Mouse (Mus musculus) heart, embryonic 11.5 days (tissue): Measurements from ENCODE around the gene Cyfip2. TPM values are rescaled to one million over a fixed set of nuclear protein-coding genes. Genes with fewer than 3 reads are reported as not detected.

ENCODE experiments used
- ATAC-seq: fragments of 200-750 bp; cut with Nextera tagmentation; replicated peaks from 2 replicates; pipeline ENCODE4 v1.8.0; 2017; ENCODE audit warnings: moderate library complexity; ENCODE audit not compliant: insufficient number of reproducible peaks, low FRiP score, low TSS enrichment
- H3K27ac ChIP-seq: fragments of 300-500 bp; sonication (generic); 2 replicates; pipeline ENCODE4 v1.5.1; 2014; ENCODE audit warnings: mild to moderate bottlenecking, low read depth, low read length
- H3K27me3 ChIP-seq: fragments of 300-500 bp; sonication (generic); 2 replicates; pipeline ENCODE4 v1.6.1; 2014; ENCODE audit warnings: mild to moderate bottlenecking, low read length, mixed read lengths; ENCODE audit not compliant: control insufficient read depth, insufficient read depth
- H3K36me3 ChIP-seq: fragments of 300-500 bp; sonication (generic); 2 replicates; pipeline ENCODE4 v1.6.1; 2014; ENCODE audit warnings: mild to moderate bottlenecking, low read length, moderate library complexity, mixed read lengths; ENCODE audit not compliant: control insufficient read depth, insufficient read depth
- H3K4me1 ChIP-seq: fragments of 300-500 bp; sonication (generic); 2 replicates; pipeline ENCODE4 v1.6.1; 2014; ENCODE audit warnings: low read length; ENCODE audit not compliant: control insufficient read depth, insufficient read depth
- H3K4me2 ChIP-seq: fragments of 300-500 bp; sonication (generic); 2 replicates; pipeline ENCODE4 v1.6.1; 2014; ENCODE audit warnings: mild to moderate bottlenecking, moderate library complexity
- H3K4me3 ChIP-seq: fragments of 300-500 bp; sonication (generic); 2 replicates; pipeline ENCODE4 v1.5.1; 2014; ENCODE audit warnings: low read depth, low read length
- H3K9ac ChIP-seq: fragments of 300-500 bp; sonication (generic); 2 replicates; pipeline ENCODE4 v1.6.1; 2014; ENCODE audit warnings: mild to moderate bottlenecking, low read depth, low read length, moderate library complexity
- H3K9me3 ChIP-seq: fragments of 300-500 bp; sonication (generic); replicated peaks from 2 replicates; pipeline ENCODE4 v1.6.1; 2016; ENCODE audit warnings: low read length; ENCODE audit not compliant: control insufficient read depth
- WGBS: fragments of 180-500 bp; shearing (Covaris S2); extraction: QIAGEN DNeasy Blood & Tissue Kit; methylation state at CpG from one replicate; pipeline ENCODE4 v1.1.7; 2014; ENCODE audit not compliant: insufficient replicate concordance; 5-methylcytosine and 5-hydroxymethylcytosine counted together
- polyA plus RNA-seq: library from polyadenylated mRNA; unstranded; fragments of >200 nt; fragmentation: Nextera tagmentation; extraction: Ambion mirVana; gene quantifications from 2 replicates; pipeline ENCODE4 v1.2.1, GENCODE M21; 2014

Gene Cyfip2
- polyA plus RNA-seq, 1 experiment from 2014 or later, result 5.7 TPM

DNA sequence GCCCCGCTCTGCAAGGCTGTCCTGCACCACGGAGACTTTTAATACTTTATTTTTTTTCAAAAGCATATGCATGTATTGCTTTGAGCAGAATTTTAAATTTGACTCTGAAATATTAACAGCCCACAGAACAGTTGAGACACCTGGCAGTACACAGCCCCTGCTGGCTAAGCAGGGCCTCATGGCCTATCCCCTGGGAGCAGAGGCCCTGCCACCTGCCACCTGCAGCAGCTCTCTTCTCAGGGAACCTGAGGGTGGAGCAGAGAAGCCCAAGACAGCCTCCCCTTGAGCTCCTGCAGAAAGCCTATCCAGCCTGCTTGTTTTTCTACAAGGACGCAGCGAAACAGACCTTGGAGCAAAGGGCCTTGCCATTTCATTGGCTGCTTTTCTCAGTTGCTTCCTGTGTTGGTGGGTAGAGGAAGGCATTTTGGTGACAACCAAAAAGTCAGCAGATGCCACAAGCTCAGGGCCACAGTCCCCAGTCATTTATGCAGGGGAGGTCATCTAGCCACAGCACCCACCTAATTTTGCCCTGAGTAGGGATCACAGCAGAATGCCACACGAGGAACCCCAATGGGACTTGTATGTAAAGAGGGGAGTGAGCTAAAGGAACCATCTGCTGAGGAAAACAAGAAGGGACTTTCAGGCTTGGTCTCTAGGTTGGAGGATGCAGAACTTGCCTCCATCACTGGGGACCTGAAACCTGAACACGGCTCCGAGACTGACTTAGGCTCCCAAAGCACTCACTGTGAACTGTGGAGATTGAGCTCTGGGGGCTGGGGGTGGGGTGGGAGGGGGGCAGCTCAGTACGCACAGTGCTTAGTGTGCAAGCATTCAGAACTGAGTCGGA, 7.6 kb downstream of the Cyfip2 start:
- Histone ChIP-seq H3K4me2 (no peak overlapping the region), H3K27ac (no peak overlapping the region), H3K36me3 (no peaks in the 10 kb centered on the region), H3K4me3 (no peak overlapping the region), H3K9ac (no peak overlapping the region), H3K4me1 (no peaks in the 10 kb centered on the region), H3K9me3 (no peaks in the 10 kb centered on the region), H3K27me3 (no peaks in the 10 kb centered on the region)
- ATAC-seq, result no peak
- 83% methylated on average over 9 of the region's 9 CpGs for WGBS

DNA sequence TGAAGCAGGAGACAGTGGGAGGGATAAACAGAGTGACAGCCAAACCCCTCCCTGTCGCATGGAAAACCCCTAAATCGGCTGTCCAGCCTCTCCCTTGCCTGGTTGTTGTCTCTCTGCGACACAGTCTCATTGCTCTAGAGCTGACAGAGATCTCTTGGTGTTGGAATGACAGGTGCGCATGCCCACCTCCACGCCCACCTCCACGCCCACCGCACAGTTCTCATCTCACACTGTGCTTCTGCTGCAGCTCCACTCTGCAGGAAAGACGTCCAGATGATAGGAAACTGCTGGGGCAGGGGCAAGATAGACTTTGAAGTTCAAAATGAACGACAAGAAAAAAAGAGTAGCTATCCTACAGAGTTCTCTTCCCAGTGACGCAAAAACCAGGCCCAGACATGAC, 8.6 kb downstream of the Cyfip2 start:
- ATAC-seq, result no peak
- no peaks in the 10 kb centered on the region for H3K36me3 ChIP-seq
- 73% methylated on average over 10 of the region's 10 CpGs for WGBS

DNA sequence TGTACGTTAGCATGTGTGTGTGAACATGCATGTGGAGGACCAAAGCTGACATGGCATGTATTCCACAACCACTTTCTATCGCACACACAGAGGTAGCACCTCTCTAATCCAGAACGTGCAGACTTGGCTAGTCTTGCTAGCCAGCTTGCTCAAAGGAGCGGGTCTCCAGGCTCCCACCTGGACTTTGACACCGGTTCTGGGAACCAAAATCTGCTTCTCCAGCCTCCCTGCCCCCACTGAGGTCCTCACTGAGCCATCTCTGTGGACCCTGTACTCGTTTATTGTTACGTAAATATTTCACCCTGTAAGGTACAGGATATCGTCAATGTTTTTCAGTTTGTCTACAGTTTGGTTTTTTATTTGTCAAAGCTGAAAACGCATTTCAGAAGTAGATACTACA, 10.2 kb downstream of the Cyfip2 start:
- H3K9ac ChIP-seq, result no peak overlapping the region
- 83% methylated on average over 9 of the region's 9 CpGs for WGBS

More for the DNA sequence above, 8.6 kb downstream of the Cyfip2 start:
- Histone ChIP-seq H3K27ac (no peak overlapping the region), H3K9me3 (no peaks in the 10 kb centered on the region), H3K4me2 (no peak overlapping the region), H3K9ac (no peak overlapping the region), H3K27me3 (no peaks in the 10 kb centered on the region), H3K4me1 (no peaks in the 10 kb centered on the region), H3K4me3 (no peak overlapping the region)

DNA sequence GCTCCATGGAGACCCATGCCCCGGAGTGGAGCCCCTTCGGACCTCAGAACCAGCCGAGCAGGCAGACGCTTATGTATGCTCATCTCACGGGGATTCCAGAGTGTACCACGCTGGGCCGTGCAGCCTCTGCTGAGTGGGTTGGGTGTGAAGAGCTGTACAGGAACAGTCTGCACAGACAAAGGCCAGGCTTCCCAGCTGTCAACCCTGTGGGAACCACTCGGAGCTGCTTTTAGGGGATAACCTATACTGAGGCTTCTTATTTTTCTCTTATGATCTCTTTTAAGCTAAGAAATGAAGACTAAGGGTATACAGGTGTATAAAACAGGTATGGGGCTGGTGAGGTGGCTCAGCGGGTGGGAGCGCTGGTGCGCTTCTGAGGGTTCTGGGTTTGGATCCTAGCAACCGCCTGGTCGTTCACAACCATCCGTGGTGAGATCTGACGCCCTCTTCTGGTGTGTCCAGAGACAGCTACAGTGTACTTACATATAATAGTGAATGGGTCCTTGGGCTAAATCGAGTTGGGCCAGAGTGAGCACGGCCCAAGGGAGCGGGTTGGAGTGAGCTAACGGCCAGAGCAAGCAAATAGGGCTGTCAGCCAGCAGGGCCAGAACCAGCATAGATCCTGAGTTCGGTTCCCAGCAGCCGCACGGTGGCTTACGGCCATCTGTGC, 10.9 kb downstream of the Cyfip2 start:
- WGBS, result 84% methylated on average over 23 of the region's 23 CpGs
- Histone ChIP-seq H3K9me3 (no peaks in the 10 kb centered on the region), H3K36me3 (no peaks in the 10 kb centered on the region), H3K4me1 (no peaks in the 10 kb centered on the region), H3K4me3 (no peak overlapping the region), H3K4me2 (no peak overlapping the region), H3K9ac (no peak overlapping the region), H3K27ac (no peak overlapping the region), H3K27me3 (no peaks in the 10 kb centered on the region)
- no peak for ATAC-seq

More for the DNA sequence above, 10.2 kb downstream of the Cyfip2 start:
- Histone ChIP-seq H3K27me3 (no peaks in the 10 kb centered on the region), H3K36me3 (no peaks in the 10 kb centered on the region), H3K4me2 (no peak overlapping the region), H3K9me3 (no peaks in the 10 kb centered on the region), H3K4me1 (no peaks in the 10 kb centered on the region), H3K4me3 (no peak overlapping the region), H3K27ac (no peak overlapping the region)
- no peak for ATAC-seq

DNA sequence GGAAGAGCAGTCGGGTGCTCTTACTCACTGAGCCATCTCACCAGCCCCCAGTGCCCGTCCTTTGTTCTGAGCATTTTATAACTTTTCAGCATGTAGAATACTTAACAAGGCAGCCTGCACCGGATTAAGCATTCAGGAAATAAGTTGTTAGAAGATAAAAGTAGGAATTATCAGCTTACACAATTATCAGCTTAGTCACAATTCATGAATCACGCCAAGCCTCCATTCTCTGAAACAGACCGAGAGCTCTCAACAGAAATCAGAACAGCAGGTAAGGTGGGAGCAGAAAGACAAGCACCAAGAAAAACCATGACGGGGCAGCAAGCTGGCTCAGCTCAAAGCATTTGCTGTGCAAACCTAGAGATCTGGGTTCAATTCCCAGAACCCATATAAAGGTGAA, 12.8 kb downstream of the Cyfip2 start:
- Histone ChIP-seq H3K36me3 (no peaks in the 10 kb centered on the region), H3K4me1 (no peaks in the 10 kb centered on the region), H3K27ac (no peak overlapping the region), H3K27me3 (no peaks in the 10 kb centered on the region), H3K4me3 (no peak overlapping the region), H3K9me3 (no peaks in the 10 kb centered on the region), H3K4me2 (no peak overlapping the region), H3K9ac (no peak overlapping the region)
- ATAC-seq, result no peak
- WGBS, result 70% methylated on average over 6 of the region's 6 CpGs

DNA sequence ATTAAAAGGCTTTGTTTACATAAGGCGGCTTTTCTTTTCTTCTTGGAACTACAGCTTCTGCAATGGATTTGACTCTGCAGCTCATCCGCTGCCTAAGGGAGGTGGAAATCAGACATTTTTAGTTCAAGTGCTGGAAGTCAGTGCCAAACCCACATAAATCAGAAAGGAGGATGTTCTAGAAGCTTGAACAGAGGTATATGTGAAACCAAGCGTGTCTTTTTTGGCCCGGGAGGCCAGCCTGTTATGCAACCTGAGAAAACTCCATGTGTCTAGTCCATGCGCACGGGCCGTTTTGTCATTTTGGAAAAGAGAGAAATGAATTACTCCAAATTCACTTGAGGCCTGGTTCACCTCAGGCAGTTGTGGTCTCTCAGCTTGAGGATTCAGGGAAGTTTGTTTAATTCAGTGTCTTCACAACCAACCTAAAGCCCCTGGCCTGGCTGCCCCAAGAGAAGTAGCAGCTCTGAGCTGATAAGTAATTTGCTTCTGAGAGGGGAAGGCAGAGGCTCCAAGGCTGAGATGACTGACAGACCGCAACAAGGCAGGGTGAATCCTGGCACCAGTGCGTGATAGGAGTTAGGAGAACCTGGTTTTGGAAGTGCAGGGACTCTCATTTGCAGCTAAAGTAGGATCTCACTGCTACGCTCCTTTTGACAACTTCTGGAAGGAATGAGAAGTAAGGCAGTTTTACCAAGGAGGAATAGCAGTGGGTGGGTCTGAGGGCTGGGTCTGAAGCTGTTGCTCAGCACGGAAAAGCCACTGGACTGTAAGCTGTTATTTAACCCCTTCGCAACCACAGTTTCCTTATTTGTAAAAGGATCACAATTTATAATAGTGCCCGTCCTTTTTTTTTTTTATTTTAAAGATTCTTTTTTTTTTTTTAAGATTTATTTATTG, 13.5 kb downstream of the Cyfip2 start:
- no peak overlapping the region for H3K4me3 ChIP-seq
- no peaks in the 10 kb centered on the region for H3K36me3 ChIP-seq
- no peaks in the 10 kb centered on the region for H3K27me3 ChIP-seq
- H3K4me1 ChIP-seq, result no peaks in the 10 kb centered on the region
- no peak for ATAC-seq
- no peak overlapping the region for H3K9ac ChIP-seq
- no peak overlapping the region for H3K4me2 ChIP-seq
- H3K27ac ChIP-seq, result no peak overlapping the region
- no peaks in the 10 kb centered on the region for H3K9me3 ChIP-seq
- 66% methylated on average over 13 of the region's 13 CpGs for whole genome bisulfite sequencing

DNA sequence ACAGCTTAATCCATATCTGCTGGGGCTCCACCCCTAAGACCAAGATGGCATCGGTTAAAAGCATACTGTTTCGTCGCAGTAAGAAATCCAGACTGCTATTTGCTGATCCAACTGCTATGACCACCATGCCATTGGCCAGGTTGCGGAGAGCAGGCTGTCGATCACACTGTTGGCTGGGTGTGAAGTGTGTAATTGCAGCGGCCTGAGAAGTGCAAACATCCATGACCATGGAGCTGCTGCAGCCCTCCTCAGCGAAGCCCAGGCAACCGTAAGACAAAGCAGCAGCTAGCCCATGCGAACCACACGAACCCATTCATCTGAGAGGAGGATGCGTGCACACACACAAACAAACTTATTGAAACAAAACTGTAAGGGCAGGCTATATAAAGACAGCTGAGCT, 18.3 kb downstream of the Cyfip2 start:
- WGBS, result 84% methylated on average over 11 of the region's 11 CpGs
- Histone ChIP-seq H3K27me3 (no peaks in the 10 kb centered on the region), H3K27ac (no peak overlapping the region), H3K9ac (no peak overlapping the region), H3K9me3 (no peaks in the 10 kb centered on the region), H3K4me1 (no peaks in the 10 kb centered on the region), H3K4me3 (no peak overlapping the region), H3K4me2 (no peak overlapping the region), H3K36me3 (no peaks in the 10 kb centered on the region)
- no peak for ATAC-seq

DNA sequence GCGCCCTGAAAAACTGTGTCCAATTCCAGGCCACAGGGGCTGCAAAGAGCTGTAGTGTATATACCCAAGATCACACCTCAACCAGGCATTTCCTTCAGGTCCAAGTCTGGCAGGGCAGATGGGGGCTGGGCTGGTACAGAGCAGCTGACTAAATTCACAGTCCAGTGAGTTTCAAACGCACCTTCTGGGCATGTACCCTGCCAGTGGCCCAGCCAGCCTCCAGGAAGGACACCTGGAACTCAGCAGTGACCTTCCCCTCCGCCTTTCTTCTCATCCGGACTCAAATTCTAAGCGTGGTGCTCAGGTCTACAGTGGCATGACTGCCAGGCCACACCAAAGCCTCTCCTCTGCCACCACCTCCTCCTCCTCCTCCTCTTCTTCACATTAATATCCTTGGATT, 19.2 kb downstream of the Cyfip2 start:
- no peak for ATAC-seq
- no peaks in the 10 kb centered on the region for H3K36me3 ChIP-seq
- H3K4me1 ChIP-seq, result no peaks in the 10 kb centered on the region
- 74% methylated on average over 5 of the region's 5 CpGs for WGBS
- H3K9ac ChIP-seq, result no peak overlapping the region
- no peak overlapping the region for H3K4me3 ChIP-seq
- H3K27ac ChIP-seq, result no peak overlapping the region
- no peaks in the 10 kb centered on the region for H3K9me3 ChIP-seq
- H3K4me2 ChIP-seq, result no peak overlapping the region
- H3K27me3 ChIP-seq, result no peaks in the 10 kb centered on the region
